Mouse (Mus musculus): ENCODE measurements around the gene Map3k11.

GRCm38 (mm10) chr19:5686437-5686836, 2.1 kb upstream of the Map3k11 start:
- TF ChIP-seq CTCF (IDR thresholded peaks at IDR 0.05; ENCODE audit: borderline replicate concordance, insufficient read depth, low read depth, low read length) (no peak), POLR2A (IDR thresholded peaks at IDR 0.05; ENCODE audit: borderline replicate concordance, insufficient read depth, low read length) (no peak)

Measured in cerebellum, adult 2 months (tissue).